Mouse (Mus musculus) ovary, adult 18-20 months (tissue): ENCODE data around the gene Rapgef2.

ENCODE experiments used
- DNase-seq: peaks from one replicate; pipeline ENCODE4 v3.0.0; 2022; ENCODE audit warnings: low spot score, mixed read lengths

The Rapgef2 gene

GRCm38 (mm10) chr3:79023735-79024328 is 262.5 kb downstream of the Rapgef2 start:
- DNase-seq = no peak

- no peak for DNase-seq
These were observed 263.6 kb downstream of the Rapgef2 start for GRCm38 (mm10) chr3:79022690-79023089.

DNA sequence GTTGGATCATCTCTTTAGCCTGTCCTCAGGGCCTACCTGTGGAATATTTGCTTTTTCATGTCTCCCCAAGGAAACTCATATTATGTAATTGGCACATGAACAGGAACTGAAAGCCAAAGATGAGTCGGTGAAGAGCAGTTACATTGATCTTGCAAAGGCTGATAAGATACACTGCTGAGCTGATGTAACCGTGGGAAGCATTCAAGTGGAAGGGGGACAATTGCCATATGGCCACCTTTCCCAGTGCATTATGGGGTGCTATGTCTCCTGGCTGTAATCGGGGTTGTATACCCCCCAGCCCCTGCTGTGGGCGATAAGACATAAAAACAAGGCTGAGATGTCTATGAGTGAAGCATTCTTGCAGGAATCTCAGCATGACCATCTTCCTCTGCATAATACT is 268.9 kb downstream of the Rapgef2 start:
- no peak for DNase-seq

DNA sequence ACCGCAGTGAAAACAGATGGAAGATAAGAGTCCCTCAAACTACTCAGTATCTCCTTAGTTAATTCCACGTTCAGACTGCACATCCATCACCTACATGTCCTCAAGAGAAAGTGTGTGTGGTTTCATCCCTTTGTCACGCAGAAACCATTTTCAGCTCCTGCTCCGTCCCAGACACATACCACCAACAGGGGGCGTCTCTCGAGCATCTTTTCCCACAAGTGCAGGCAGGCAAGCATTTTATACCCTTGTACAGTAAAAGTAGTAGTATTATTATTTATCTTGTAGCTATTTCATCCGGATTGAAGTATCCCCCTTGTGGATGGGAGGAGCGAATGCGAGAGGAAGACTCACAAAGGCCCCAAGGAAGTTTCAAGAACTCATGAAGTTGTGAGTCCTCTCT is 269.5 kb downstream of the Rapgef2 start:
- DNase-seq = no peak

- no peak for DNase-seq
These were observed 270.5 kb downstream of the Rapgef2 start for GRCm38 (mm10) chr3:79015621-79016474.
